Mouse (Mus musculus): ENCODE data around the gene Gm49387. TPM values are rescaled to one million over a fixed set of nuclear protein-coding genes. Genes with fewer than 3 reads are reported as not detected.

The Gm49387 gene
- polyA plus RNA-seq (2014; fragmentation: Nextera tagmentation; extraction: Ambion mirVana), result 1.3 TPM in 1 of 2 replicates, not detected in the other

DNA sequence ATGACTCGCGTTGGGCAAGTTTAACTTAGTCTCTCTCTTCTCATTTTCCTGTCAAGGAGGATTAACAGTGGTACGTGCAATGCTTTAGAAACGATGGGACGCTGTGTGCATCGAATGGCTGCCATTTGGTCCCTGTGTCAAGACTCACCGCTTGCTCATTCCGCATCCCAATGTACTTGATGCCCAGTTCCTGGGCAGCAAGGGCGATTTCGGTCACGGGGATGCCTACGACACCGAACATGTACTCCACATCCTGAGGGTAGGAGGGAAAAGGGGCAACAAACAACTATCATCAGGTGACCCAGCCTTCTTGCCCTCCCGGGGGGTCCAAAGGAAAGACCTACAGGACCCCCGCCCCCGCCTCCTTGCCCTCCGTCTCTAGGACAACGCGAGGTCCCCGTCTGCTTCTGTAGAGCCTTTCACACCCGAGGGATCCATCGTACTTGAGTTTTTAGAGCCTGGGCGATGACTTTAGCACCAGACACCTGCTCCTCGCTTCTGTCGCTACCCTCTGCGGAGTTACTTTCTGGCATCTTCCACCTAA is at the start of gene Gm49387:
TSS of gene Gm49387 (minus strand) at position 533 of the 544 bp plus-strand sequence.
- H3K4me2 ChIP-seq, result peak within 1 kb of the TSS; percentile 95
- DNase-seq (ENCODE audit: low spot score, missing footprints), result peak; percentile 93
- peak within 1 kb of the TSS; percentile 62 for H3K4me3 ChIP-seq (ENCODE audit: low read depth, low read length)
- no peaks in the 10 kb centered on the region for H3K9me3 ChIP-seq (ENCODE audit: control insufficient read depth, low read length)
- peak within 1 kb of the TSS; percentile 32 for H3K27ac ChIP-seq (ENCODE audit: low read depth, low read length)
- no peaks in the 10 kb centered on the region for H3K36me3 ChIP-seq (ENCODE audit: control insufficient read depth, insufficient read depth, low read length)
- peak; percentile 71 for ATAC-seq (ENCODE audit: low FRiP score)
- WGBS, result 4% methylated on average over 26 of the region's 26 CpGs
- no peaks in the 10 kb centered on the region for H3K27me3 ChIP-seq (ENCODE audit: control insufficient read depth, insufficient read depth, low read length)
- peaks cover 8% of the 10 kb centered on the region; the same call in 1 of the 2 replicates for H3K4me1 ChIP-seq (ENCODE audit: control insufficient read depth, insufficient read depth, low read length)
- peak within 1 kb of the TSS; percentile 61 for H3K9ac ChIP-seq (ENCODE audit: low read length)

DNA sequence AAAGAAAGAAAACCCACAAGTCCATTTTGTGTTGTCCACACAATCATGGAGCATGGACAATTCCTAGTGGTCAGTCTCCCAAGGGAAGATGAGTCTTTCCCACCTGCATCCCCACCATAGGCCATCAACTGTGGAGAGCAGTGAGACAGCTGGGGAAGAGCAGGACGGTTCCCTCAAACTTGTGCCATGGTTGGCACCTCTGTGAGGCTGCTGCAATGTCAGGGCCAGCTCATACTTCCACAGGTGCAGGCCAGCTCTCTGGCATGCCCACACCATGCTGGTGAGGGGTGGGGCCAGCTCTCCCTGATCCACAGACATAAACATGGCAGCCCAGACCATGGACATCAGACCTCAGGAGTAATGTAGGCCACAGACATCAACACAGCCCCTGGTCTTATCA is 45.6 kb upstream of the Gm49387 start:
- Histone ChIP-seq H3K4me3 (ENCODE audit: low read depth, low read length) (no peak overlapping the region), H3K27me3 (ENCODE audit: control insufficient read depth, insufficient read depth, low read length) (no peaks in the 10 kb centered on the region), H3K4me2 (no peak overlapping the region), H3K9ac (ENCODE audit: low read length) (no peak overlapping the region), H3K36me3 (ENCODE audit: control insufficient read depth, insufficient read depth, low read length) (no peaks in the 10 kb centered on the region), H3K9me3 (ENCODE audit: control insufficient read depth, low read length) (no peaks in the 10 kb centered on the region), H3K4me1 (ENCODE audit: control insufficient read depth, insufficient read depth, low read length) (no peaks in the 10 kb centered on the region; the same call in 1 of the 2 replicates), H3K27ac (ENCODE audit: low read depth, low read length) (no peak overlapping the region)
- no peak for ATAC-seq (ENCODE audit: low FRiP score)
- WGBS, result 97% methylated on average over 1 of the region's 1 CpGs
- DNase-seq (ENCODE audit: low spot score, missing footprints), result peak; percentile 61

DNA sequence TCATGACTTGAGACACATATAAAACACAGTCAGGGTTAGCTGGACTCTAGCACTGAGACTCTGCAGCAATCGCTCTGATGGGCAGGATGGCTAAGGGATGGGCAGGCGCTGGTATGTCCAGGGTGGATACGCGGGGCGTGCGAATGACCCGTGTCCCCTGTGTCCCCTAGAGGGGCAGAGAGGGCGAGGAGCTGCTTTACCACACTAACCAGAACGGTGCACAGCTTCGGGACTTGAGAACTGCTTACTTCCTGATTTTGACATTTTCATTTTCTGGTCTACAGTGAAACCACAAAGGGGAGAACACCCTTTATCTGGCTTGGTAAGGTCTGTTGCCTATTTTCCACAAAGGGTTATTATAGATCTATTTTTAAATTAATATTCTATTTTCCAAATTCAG is 45.0 kb upstream of the Gm49387 start:
- Histone ChIP-seq H3K9me3 (ENCODE audit: control insufficient read depth, low read length) (no peaks in the 10 kb centered on the region), H3K9ac (ENCODE audit: low read length) (no peak overlapping the region), H3K4me3 (ENCODE audit: low read depth, low read length) (no peak overlapping the region), H3K36me3 (ENCODE audit: control insufficient read depth, insufficient read depth, low read length) (no peaks in the 10 kb centered on the region), H3K27ac (ENCODE audit: low read depth, low read length) (no peak overlapping the region), H3K27me3 (ENCODE audit: control insufficient read depth, insufficient read depth, low read length) (no peaks in the 10 kb centered on the region), H3K4me1 (ENCODE audit: control insufficient read depth, insufficient read depth, low read length) (no peaks in the 10 kb centered on the region; the same call in 1 of the 2 replicates), H3K4me2 (no peak overlapping the region)
- DNase-seq (ENCODE audit: low spot score, missing footprints) (peak; percentile 10), ATAC-seq (ENCODE audit: low FRiP score) (no peak)
- WGBS, result 90% methylated on average over 10 of the region's 10 CpGs

DNA sequence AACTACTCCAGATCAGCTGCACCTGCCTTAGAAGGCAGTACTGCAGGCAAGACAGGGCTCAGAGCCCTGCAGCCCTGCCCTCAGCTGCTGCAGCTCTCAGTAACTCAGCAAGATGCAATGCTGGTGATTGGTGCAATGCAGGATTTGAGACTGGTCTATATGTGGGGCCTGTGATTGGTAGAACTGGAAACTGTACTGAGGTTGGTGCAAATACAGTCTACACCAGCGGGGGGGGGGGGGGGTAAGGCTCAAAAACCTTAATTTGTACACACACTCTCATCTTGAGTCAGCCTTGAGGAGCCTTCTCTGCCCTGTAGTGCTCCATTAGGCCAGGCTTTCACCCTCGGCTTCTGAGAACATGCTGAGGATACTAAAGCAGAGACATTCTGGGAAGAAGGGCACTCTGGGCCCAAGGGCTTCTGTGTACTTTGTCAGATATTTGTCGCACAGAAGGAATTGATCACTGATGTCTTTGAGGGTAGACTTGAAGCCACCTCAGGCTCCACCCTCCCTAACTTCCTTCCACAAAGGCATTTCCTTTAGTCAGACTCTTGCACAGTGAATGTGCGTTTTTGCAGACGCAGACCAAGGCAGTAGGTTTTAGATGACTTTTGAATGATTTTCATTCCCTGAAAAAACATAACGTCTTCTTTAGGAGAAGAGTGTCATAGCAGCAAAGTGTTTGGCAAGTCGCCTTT is 43.8 kb upstream of the Gm49387 start:
- Histone ChIP-seq H3K36me3 (ENCODE audit: control insufficient read depth, insufficient read depth, low read length) (no peaks in the 10 kb centered on the region), H3K27ac (ENCODE audit: low read depth, low read length) (no peak overlapping the region), H3K9ac (ENCODE audit: low read length) (no peak overlapping the region), H3K9me3 (ENCODE audit: control insufficient read depth, low read length) (no peaks in the 10 kb centered on the region), H3K4me2 (no peak overlapping the region), H3K27me3 (ENCODE audit: control insufficient read depth, insufficient read depth, low read length) (no peaks in the 10 kb centered on the region), H3K4me1 (ENCODE audit: control insufficient read depth, insufficient read depth, low read length) (no peaks in the 10 kb centered on the region; the same call in 1 of the 2 replicates), H3K4me3 (ENCODE audit: low read depth, low read length) (no peak overlapping the region)
- 82% methylated on average over 7 of the region's 7 CpGs for WGBS
- ATAC-seq (ENCODE audit: low FRiP score), result no peak
- peak; percentile 56 for DNase-seq (ENCODE audit: low spot score, missing footprints)

DNA sequence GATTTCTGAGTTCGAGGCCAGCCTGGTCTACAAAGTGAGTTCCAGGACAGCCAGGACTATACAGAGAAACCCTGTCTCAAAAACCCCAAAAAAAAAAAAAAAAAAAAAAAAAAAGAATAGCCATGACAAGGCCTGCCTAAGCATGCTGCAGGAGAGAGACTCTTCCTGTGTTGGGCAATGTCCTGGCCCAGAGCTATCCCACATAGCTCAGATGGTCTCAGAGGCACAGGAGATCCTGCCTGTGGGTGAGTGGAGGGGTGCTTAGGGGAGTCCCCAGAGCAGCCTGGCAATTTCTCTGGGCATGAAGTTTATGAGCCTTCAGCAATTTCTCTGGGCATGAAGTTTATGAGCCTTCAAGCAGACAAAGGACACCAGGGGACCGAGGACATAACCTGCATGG is 42.9 kb upstream of the Gm49387 start:
- no peaks in the 10 kb centered on the region; the same call in 1 of the 2 replicates for H3K4me1 ChIP-seq (ENCODE audit: control insufficient read depth, insufficient read depth, low read length)
- no peak overlapping the region for H3K4me2 ChIP-seq
- WGBS, result 90% methylated on average over 2 of the region's 2 CpGs
- H3K4me3 ChIP-seq (ENCODE audit: low read depth, low read length), result no peak overlapping the region
- H3K36me3 ChIP-seq (ENCODE audit: control insufficient read depth, insufficient read depth, low read length), result no peaks in the 10 kb centered on the region
- H3K9me3 ChIP-seq (ENCODE audit: control insufficient read depth, low read length), result no peaks in the 10 kb centered on the region
- peak; percentile 12 for DNase-seq (ENCODE audit: low spot score, missing footprints)
- no peaks in the 10 kb centered on the region for H3K27me3 ChIP-seq (ENCODE audit: control insufficient read depth, insufficient read depth, low read length)
- no peak for ATAC-seq (ENCODE audit: low FRiP score)
- H3K9ac ChIP-seq (ENCODE audit: low read length), result no peak overlapping the region
- H3K27ac ChIP-seq (ENCODE audit: low read depth, low read length), result no peak overlapping the region

DNA sequence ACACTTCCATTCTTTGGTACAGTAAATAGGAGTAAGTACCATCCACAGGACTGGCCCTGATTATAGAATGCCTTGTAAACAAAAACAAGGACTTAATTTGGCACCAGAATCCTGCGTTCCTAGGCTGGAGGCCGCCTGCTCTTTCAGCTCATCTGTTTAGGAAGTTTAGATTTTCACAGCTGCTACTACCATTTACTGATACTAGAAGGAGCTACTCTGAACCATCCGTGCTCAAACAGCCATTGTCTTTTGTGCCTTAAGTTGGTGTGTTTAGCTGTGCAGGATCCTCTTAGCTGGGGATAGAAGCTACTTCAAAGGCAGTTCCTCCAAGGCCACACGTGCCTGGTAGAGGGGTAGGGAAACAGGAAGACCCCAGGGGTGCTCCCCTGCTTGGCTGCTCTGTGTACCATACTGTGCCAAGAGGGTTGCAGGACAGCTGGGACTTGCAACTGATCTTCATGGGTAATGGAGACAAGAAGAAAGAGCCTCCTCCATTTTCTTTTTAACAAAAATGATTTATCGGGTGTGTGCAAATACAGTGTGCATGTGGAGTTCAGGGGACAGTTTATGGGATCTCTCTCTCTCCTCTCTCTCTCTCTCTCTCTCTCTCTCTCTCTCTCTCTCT is 41.4 kb upstream of the Gm49387 start:
- H3K4me3 ChIP-seq (ENCODE audit: low read depth, low read length), result no peak overlapping the region
- no peaks in the 10 kb centered on the region for H3K27me3 ChIP-seq (ENCODE audit: control insufficient read depth, insufficient read depth, low read length)
- no peak overlapping the region for H3K4me2 ChIP-seq
- ATAC-seq (ENCODE audit: low FRiP score), result no peak
- H3K27ac ChIP-seq (ENCODE audit: low read depth, low read length), result no peak overlapping the region
- 47% methylated on average over 5 of the region's 5 CpGs for WGBS
- no peak overlapping the region for H3K9ac ChIP-seq (ENCODE audit: low read length)
- no peaks in the 10 kb centered on the region for H3K9me3 ChIP-seq (ENCODE audit: control insufficient read depth, low read length)
- DNase-seq (ENCODE audit: low spot score, missing footprints), result peak; percentile 76
- no peaks in the 10 kb centered on the region for H3K36me3 ChIP-seq (ENCODE audit: control insufficient read depth, insufficient read depth, low read length)
- H3K4me1 ChIP-seq (ENCODE audit: control insufficient read depth, insufficient read depth, low read length), result no peaks in the 10 kb centered on the region; the same call in 1 of the 2 replicates

DNA sequence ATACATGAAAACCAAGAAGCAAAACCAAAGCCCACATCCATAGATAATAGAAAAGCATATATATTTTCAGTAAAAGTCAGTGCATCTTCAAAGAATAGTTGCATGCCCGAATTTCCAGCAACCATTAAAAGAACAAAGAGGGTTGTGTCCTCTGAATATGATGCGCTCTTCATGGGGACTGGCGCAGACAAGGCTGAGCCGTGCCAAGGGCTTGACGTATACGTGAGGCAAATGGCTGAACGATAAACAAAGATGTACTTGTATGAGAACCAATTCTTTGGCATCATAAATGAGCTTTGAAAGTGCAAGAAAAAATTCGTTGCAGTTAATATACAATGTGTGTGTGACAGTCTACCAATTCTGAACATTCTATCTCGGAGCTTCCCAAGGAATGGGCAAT is 40.6 kb upstream of the Gm49387 start:
- 90% methylated on average over 9 of the region's 9 CpGs for WGBS
- Histone ChIP-seq H3K9ac (ENCODE audit: low read length) (no peak overlapping the region), H3K4me2 (no peak overlapping the region), H3K4me1 (ENCODE audit: control insufficient read depth, insufficient read depth, low read length) (no peaks in the 10 kb centered on the region; the same call in 1 of the 2 replicates), H3K9me3 (ENCODE audit: control insufficient read depth, low read length) (no peaks in the 10 kb centered on the region), H3K27me3 (ENCODE audit: control insufficient read depth, insufficient read depth, low read length) (no peaks in the 10 kb centered on the region), H3K36me3 (ENCODE audit: control insufficient read depth, insufficient read depth, low read length) (no peaks in the 10 kb centered on the region), H3K4me3 (ENCODE audit: low read depth, low read length) (no peak overlapping the region), H3K27ac (ENCODE audit: low read depth, low read length) (no peak overlapping the region)
- no peak for DNase-seq (ENCODE audit: low spot score, missing footprints)
- ATAC-seq (ENCODE audit: low FRiP score), result no peak

DNA sequence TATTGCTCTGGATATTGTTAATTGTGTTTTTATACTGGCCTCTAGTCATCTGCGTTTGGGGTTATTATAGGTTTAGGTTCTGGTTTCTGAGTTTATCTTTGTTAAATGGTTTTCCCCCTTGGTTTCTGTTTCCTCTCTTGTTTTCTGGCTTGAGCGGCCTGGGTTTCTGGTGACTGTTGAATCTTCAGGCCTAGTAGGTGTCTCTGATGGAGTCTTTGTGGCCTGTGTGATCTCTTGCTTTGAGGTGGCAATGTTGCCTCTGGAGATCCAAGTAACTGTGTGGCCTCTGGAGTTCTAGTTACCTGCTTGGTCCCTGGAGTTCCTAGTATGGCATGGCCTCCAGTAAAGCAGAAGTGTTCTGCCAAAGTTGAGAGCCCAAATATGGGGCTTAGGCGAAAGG is 40.0 kb upstream of the Gm49387 start:
- Histone ChIP-seq H3K27me3 (ENCODE audit: control insufficient read depth, insufficient read depth, low read length) (no peaks in the 10 kb centered on the region), H3K4me3 (ENCODE audit: low read depth, low read length) (no peak overlapping the region), H3K9me3 (ENCODE audit: control insufficient read depth, low read length) (no peaks in the 10 kb centered on the region), H3K27ac (ENCODE audit: low read depth, low read length) (no peak overlapping the region), H3K36me3 (ENCODE audit: control insufficient read depth, insufficient read depth, low read length) (no peaks in the 10 kb centered on the region), H3K9ac (ENCODE audit: low read length) (no peak overlapping the region), H3K4me1 (ENCODE audit: control insufficient read depth, insufficient read depth, low read length) (no peaks in the 10 kb centered on the region; the same call in 1 of the 2 replicates), H3K4me2 (no peak overlapping the region)
- WGBS, result 88% methylated on average over 3 of the region's 3 CpGs
- no peak for ATAC-seq (ENCODE audit: low FRiP score)
- DNase-seq (ENCODE audit: low spot score, missing footprints), result peak; percentile 54
